Mouse (Mus musculus) megakaryocyte, embryonic 14.5 days (primary cell): Measurements from ENCODE around the gene Gm9918.
"Not testable (repeated sequence)": the region's sequence is repeated elsewhere in the genome, so short reads cannot be mapped to it uniquely, and the experiment has no call there.

Source experiments
- FLI1 ChIP-seq: IDR thresholded peaks from 2 replicates; pipeline ENCODE4 v1.6.1; 2012; ENCODE audit warnings: low read length, inconsistent platforms, mixed read lengths
- GATA1 ChIP-seq: IDR thresholded peaks from 3 replicates; pipeline ENCODE4 v1.6.1; 2012; ENCODE audit warnings: mixed read lengths, low read length, inconsistent platforms, borderline replicate concordance

DNA sequence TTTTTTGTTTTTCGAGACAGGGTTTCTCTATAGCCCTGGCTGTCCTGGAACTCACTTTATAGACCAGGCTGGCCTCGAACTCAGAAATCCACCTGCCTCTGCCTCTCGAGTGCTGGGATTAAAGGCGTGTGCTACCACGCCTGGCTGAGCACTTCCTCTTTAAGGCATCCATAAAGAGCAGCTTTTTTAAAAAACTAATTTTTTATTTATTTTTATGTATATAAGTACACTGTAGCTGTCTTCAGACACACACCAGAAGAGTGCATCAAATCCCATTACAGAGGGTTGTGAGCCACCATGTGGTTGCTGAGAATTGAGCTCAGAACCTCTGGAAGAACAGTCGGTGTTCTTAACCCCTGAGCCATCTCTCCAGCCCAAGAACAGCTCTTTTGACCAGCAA, 44.7 kb upstream of the Gm9918 start:
- TF ChIP-seq GATA1, FLI1: not testable (repeated sequence)
